Mouse (Mus musculus) frontal cortex, adult 2 months (tissue): Measurements from ENCODE around the gene CT030661.1. TPM values are rescaled to one million over a fixed set of nuclear protein-coding genes. Genes with fewer than 3 reads are reported as not detected.
"Not testable (repeated sequence)": the region's sequence is repeated elsewhere in the genome, so short reads cannot be mapped to it uniquely, and the experiment has no call there.

ENCODE experiments used
- DNase-seq, 2 experiments: peaks; one replicate each; pipeline ENCODE4 v3.0.0; 2022; ENCODE audit warnings: low spot score in 1 of 2; ENCODE audit errors: extremely low spot score in 1 of 2
- polyA plus RNA-seq: library from polyadenylated mRNA; depleted of rRNA; stranded (reverse); fragments of >200 nt; gene quantifications from 2 replicates; pipeline ENCODE4 v1.2.3, GENCODE M21; 2012; rRNA removed

The CT030661.1 gene
- 8.5 and 9.9 TPM in 2 replicates for polyA plus RNA-seq

- peak; percentile 95 to 98 for DNase-seq
These were observed at the start of gene CT030661.1 for GRCm38 (mm10) chr17:22314730-22315226. Gene CT030661.1 (minus strand): TSS chr17:22314837.

GRCm38 (mm10) chr17:22363895-22364294 is 49.3 kb upstream of the CT030661.1 start:
- no peak for DNase-seq

- peak; percentile 3 to 18 for DNase-seq
These were observed 46.6 kb upstream of the CT030661.1 start, which contains the start of the genes Zfp944 and Zfp758 for GRCm38 (mm10) chr17:22361101-22361781. Gene Zfp944 (minus strand): TSS chr17:22361400. Gene Zfp758 (plus strand): TSS chr17:22361453.

- no peak for DNase-seq
These were observed 45.9 kb upstream of the CT030661.1 start for GRCm38 (mm10) chr17:22360572-22360971.

- peak; percentile 7 to 60 for DNase-seq
These were observed 38.2 kb upstream of the CT030661.1 start for GRCm38 (mm10) chr17:22352794-22353193.

- not testable (repeated sequence) for DNase-seq
These were observed 610 bp upstream of the CT030661.1 start for GRCm38 (mm10) chr17:22315247-22315646.

- DNase-seq = peak in 1 of 2 experiments; percentile 2
These were observed 418 bp downstream of the CT030661.1 start for GRCm38 (mm10) chr17:22314219-22314618.

Other genes with a start within 250 kb of the CT030661.1 start
- 0.38 and 0.54 TPM in 2 replicates for gene Zfp947, start 148.6 kb downstream of the CT030661.1 start, polyA plus RNA-seq
- 2.1 and 2.9 TPM in 2 replicates for gene Zfp994, start 89.2 kb downstream of the CT030661.1 start, polyA plus RNA-seq
- gene Zfp944, start 46.6 kb upstream of the CT030661.1 start, polyA plus RNA-seq = 8.5 and 8.8 TPM in 2 replicates
- 3.9 and 5.6 TPM in 2 replicates for gene Zfp758, start 46.6 kb upstream of the CT030661.1 start, polyA plus RNA-seq
- gene Zfp946, start 109.4 kb upstream of the CT030661.1 start, polyA plus RNA-seq = 12.3 and 12.9 TPM in 2 replicates